8 mouse cellular contexts compared by ENCODE assay signal in the genomic region with DNA sequence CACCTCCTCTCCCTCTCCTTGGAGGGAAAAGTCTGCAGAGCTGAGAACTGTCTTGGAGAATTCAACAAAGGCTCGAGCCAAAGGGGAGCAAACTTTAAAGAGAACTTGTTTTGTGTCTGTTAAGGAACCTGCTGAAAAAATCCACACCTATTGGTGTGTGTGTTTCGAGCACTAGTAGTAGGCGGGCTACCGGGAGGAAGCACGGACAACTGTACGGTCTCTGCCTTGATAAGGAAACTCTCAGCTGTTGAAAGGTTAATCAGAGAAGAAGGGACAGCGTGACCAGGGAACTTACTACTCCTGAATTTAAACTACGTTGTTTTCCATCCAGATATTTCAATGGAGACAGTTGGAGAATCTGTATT.
A peak's percentile ranks its signal among the peaks of the same experiment; 100 is the strongest.
DNase-seq lines count a peak whose midpoint lies in the region; ATAC-seq and TF ChIP-seq lines count a peak whose summit lies in the region.

No protein-coding gene starts in this region.

- TF ChIP-seq CTCF in kidney, postnatal 0 days (IDR thresholded peaks at IDR 0.05; ENCODE audit: low read depth): no peak

- H3K9me3 ChIP-seq in kidney, postnatal 0 days (replicated peaks; ENCODE audit: low read length): no peaks in the 10 kb centered on the region
- H3K9me3 ChIP-seq in hindbrain, embryonic 16.5 days (ENCODE audit: control insufficient read depth, low read length): no peaks in the 10 kb centered on the region
- no peaks in the 10 kb centered on the region for H3K9me3 ChIP-seq in midbrain, embryonic 14.5 days (ENCODE audit: control insufficient read depth, low read length)

- peak overlapping the region; percentile 57 for H3K9ac ChIP-seq in kidney, postnatal 0 days (ENCODE audit: low read depth, low read length)
- H3K9ac ChIP-seq in hindbrain, embryonic 16.5 days (ENCODE audit: low read depth, low read length): peak overlapping the region; percentile 55
- peak overlapping the region; percentile 43; the same call in 1 of the 2 replicates for H3K9ac ChIP-seq in midbrain, embryonic 14.5 days (replicated peaks; ENCODE audit: low read length)

- ATAC-seq in kidney, postnatal 0 days (replicated peaks; ENCODE audit: low FRiP score, low read depth): no peak; the same call in 1 of the 2 replicates
- peak; percentile 25; the same call in 1 of the 2 replicates for ATAC-seq in hindbrain, embryonic 16.5 days
- peak; percentile 28; the same call in 1 of the 2 replicates for ATAC-seq in midbrain, embryonic 14.5 days (ENCODE audit: low FRiP score, low TSS enrichment)

- H3K4me2 ChIP-seq in kidney, postnatal 0 days (ENCODE audit: low read length): peak overlapping the region; percentile 58
- peak overlapping the region; percentile 59 for H3K4me2 ChIP-seq in hindbrain, embryonic 16.5 days (ENCODE audit: low read length)
- H3K4me2 ChIP-seq in midbrain, embryonic 14.5 days (ENCODE audit: low read length): peak overlapping the region; percentile 62

- H3K4me3 ChIP-seq in kidney, postnatal 0 days (replicated peaks; ENCODE audit: low read depth, low read length): peak overlapping the region; percentile 43
- peak overlapping the region; percentile 60 for H3K4me3 ChIP-seq in brown adipose tissue, adult 24 weeks (ENCODE audit: insufficient read depth, low read depth, low read length)
- H3K4me3 ChIP-seq in hindbrain, embryonic 16.5 days (ENCODE audit: low read length): peak overlapping the region; percentile 40
- peak overlapping the region; percentile 33 for H3K4me3 ChIP-seq in midbrain, embryonic 14.5 days (replicated peaks; ENCODE audit: low read depth, low read length)

- peak overlapping the region; percentile 95 for H3K27ac ChIP-seq in kidney, postnatal 0 days
- H3K27ac ChIP-seq in brown adipose tissue, adult 24 weeks (replicated peaks; ENCODE audit: low read depth, low read length): peak overlapping the region; percentile 71
- H3K27ac ChIP-seq in hindbrain, embryonic 16.5 days (ENCODE audit: low read depth, low read length): peak overlapping the region; percentile 76
- peak overlapping the region; percentile 76 for H3K27ac ChIP-seq in midbrain, embryonic 14.5 days (replicated peaks; ENCODE audit: low read depth, low read length)

- WGBS in kidney, postnatal 0 days: 1% methylated on average over 8 of the region's 8 CpGs
- whole genome bisulfite sequencing in hindbrain, embryonic 16.5 days: 6% methylated on average over 8 of the region's 8 CpGs
- 2% methylated on average over 8 of the region's 8 CpGs for WGBS in midbrain, embryonic 14.5 days

- H3K36me3 ChIP-seq in kidney, postnatal 0 days (ENCODE audit: insufficient read depth, low read length): no peaks in the 10 kb centered on the region
- no peaks in the 10 kb centered on the region for H3K36me3 ChIP-seq in hindbrain, embryonic 16.5 days (ENCODE audit: control insufficient read depth, insufficient read depth, low read length)
- H3K36me3 ChIP-seq in midbrain, embryonic 14.5 days (ENCODE audit: control insufficient read depth, insufficient read depth, low read length): no peaks in the 10 kb centered on the region

- DNase-seq in kidney, postnatal 0 days (ENCODE audit: low spot score): no peak
- no peak for DNase-seq in kidney, postnatal 36 days
- no peak for DNase-seq in midbrain, embryonic 14.5 days
- DNase-seq in embryo, embryonic 10.5 days (ENCODE audit: low spot score): no peak
- DNase-seq in layer of hippocampus, adult 9-10 months (ENCODE audit: low spot score): no peak
- DNase-seq in embryo, embryonic 10 days (ENCODE audit: low spot score): no peak

- peaks cover 43% of the 10 kb centered on the region for H3K4me1 ChIP-seq in kidney, postnatal 0 days (replicated peaks; ENCODE audit: insufficient read depth, low read length)
- peaks cover 18% of the 10 kb centered on the region; the same call in 1 of the 2 replicates for H3K4me1 ChIP-seq in brown adipose tissue, adult 24 weeks (ENCODE audit: control insufficient read depth, insufficient read depth, insufficient read length, low read length)
- H3K4me1 ChIP-seq in hindbrain, embryonic 16.5 days (ENCODE audit: control insufficient read depth, insufficient read depth, low read depth, low read length): peaks cover 42% of the 10 kb centered on the region
- peaks cover 55% of the 10 kb centered on the region for H3K4me1 ChIP-seq in midbrain, embryonic 14.5 days (ENCODE audit: control insufficient read depth, insufficient read depth, low read length)

- H3K27me3 ChIP-seq in kidney, postnatal 0 days (ENCODE audit: insufficient read depth, low read length): no peaks in the 10 kb centered on the region
- no peaks in the 10 kb centered on the region for H3K27me3 ChIP-seq in hindbrain, embryonic 16.5 days (replicated peaks; ENCODE audit: control insufficient read depth, insufficient read depth, low read length)
- H3K27me3 ChIP-seq in midbrain, embryonic 14.5 days (ENCODE audit: control insufficient read depth, insufficient read depth, low read length): no peaks in the 10 kb centered on the region
